Mouse (Mus musculus): ENCODE results near the gene Nxn. TPM values are rescaled to one million over a fixed set of nuclear protein-coding genes. Genes with fewer than 3 reads are reported as not detected.
"Not testable (repeated sequence)": the region's sequence is repeated elsewhere in the genome, so short reads cannot be mapped to it uniquely, and the experiment has no call there.

The Nxn gene
- polyA plus RNA-seq, 2 experiments = 1.9 to 2.1 TPM

DNA sequence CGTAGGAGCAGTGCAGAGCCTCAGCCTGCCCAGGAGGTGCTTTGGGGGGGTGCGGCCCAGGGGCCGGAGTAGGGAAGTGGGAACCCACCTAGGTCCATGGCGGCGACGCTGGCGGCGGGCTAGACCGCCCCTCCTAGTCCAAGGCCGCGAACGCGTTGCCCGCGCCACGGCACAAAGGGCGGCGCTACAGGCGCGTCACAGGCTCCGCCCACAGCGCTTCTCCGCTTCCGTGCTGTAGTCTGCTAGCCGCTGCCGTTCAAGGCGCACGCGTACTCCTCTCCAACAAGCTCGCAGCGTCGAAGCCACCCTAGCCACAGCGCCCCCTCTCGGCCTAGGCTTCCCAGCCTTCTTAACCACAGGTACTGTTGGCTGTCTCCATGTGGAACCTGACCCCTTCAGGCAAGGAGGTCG is 181.5 kb downstream of the Nxn start, which contains the start of the genes Dbil5 and Gemin4:
TSS of gene Dbil5 (plus strand) at position 219 of the 411 bp plus-strand sequence.
TSS of gene Gemin4 (minus strand) at position 275 of the 411 bp plus-strand sequence.
- Histone ChIP-seq H3K4me2 (ENCODE audit: low read depth) (peak within 1 kb of the TSS; percentile 83), H3K9ac (replicated peaks) (peak within 1 kb of the TSS; percentile 81), H3K36me3 (replicated peaks; ENCODE audit: control insufficient read depth, insufficient read depth, low read depth) (peaks cover 9% of the 10 kb centered on the region), H3K9me3 (ENCODE audit: control insufficient read depth, low read length) (no peaks in the 10 kb centered on the region), H3K4me1 (replicated peaks; ENCODE audit: control insufficient read depth in 2 of 2, insufficient read depth in 2 of 2, low read length in 1 of 2) (peaks cover 5 to 15% of the 10 kb centered on the region in 2 experiments; a peak in 3 of 4 replicates), H3K27ac (peak within 1 kb of the TSS; percentile 23), H3K4me3 (ENCODE audit: insufficient read depth in 1 of 2, low read depth in 2 of 2, low read length in 2 of 2) (peak within 1 kb of the TSS; percentile 76 to 83), H3K27me3 (ENCODE audit: control insufficient read depth, insufficient read depth, low read length) (no peaks in the 10 kb centered on the region)
- ATAC-seq (ENCODE audit: insufficient read depth) (peak; percentile 97), DNase-seq (ENCODE audit: low read depth in 3 of 3, low spot score in 3 of 3) (peak; percentile 91 to 94 (median 93))
- TF ChIP-seq EP300 (IDR thresholded peaks at IDR 0.05; ENCODE audit: low read depth) (no peak), CTCF (IDR thresholded peaks at IDR 0.05; ENCODE audit: low read depth) (peak; percentile 99)
- WGBS (ENCODE audit: insufficient replicate concordance) = under 1% methylated on average over 35 of the region's 35 CpGs

DNA sequence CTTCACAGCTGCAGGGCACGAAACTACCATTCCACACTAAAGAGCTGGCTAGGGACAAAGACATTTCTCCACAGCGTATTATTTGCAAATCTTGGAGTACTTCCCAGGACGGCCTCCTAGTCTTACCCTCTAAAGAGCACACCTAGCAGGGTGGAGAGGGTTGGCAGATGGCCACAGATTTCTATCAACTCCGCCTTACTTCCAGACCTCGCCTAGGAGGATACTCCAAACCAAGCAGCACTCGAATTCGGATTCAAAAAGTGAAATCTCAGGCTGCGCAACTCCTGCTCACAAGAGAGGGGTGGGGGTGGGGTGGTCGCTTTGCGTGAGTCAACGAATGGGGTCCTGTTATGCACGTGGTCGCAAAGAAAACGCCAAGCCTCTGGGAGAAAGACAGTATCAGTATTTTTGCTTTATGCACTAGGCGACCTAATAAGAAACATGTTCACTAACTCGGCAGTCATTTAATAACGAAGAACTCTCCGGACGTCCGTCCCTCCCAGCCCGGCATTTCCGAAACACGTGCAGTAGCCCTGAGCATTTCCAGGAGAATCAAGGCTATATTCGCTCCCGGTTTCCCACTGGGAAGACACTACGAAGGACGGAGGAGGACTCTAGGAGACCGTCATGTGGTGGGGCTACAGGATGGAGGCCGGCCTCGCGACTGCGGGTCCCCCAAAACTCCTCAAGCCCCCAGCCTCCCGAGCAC is 182.1 kb downstream of the Nxn start:
- peaks cover 5 to 15% of the 10 kb centered on the region in 2 experiments; a peak in 3 of 4 replicates for H3K4me1 ChIP-seq (replicated peaks; ENCODE audit: control insufficient read depth in 2 of 2, insufficient read depth in 2 of 2, low read length in 1 of 2)
- ATAC-seq (ENCODE audit: insufficient read depth) (peak; percentile 7; the same call in 1 of the 2 replicates), DNase-seq (ENCODE audit: low read depth in 3 of 3, low spot score in 3 of 3) (peak; percentile 17 to 36 (median 18))
- peak overlapping the region; percentile 76 to 83 for H3K4me3 ChIP-seq (ENCODE audit: insufficient read depth in 1 of 2, low read depth in 2 of 2, low read length in 2 of 2)
- 2% methylated on average over 33 of the region's 33 CpGs for WGBS (ENCODE audit: insufficient replicate concordance)
- no peaks in the 10 kb centered on the region for H3K27me3 ChIP-seq (ENCODE audit: control insufficient read depth, insufficient read depth, low read length)
- peak overlapping the region; percentile 81 for H3K9ac ChIP-seq (replicated peaks)
- H3K9me3 ChIP-seq (ENCODE audit: control insufficient read depth, low read length) = no peaks in the 10 kb centered on the region
- peaks cover 11% of the 10 kb centered on the region for H3K36me3 ChIP-seq (replicated peaks; ENCODE audit: control insufficient read depth, insufficient read depth, low read depth)
- TF ChIP-seq CTCF (IDR thresholded peaks at IDR 0.05; ENCODE audit: low read depth) (no peak), EP300 (IDR thresholded peaks at IDR 0.05; ENCODE audit: low read depth) (no peak)
- peak overlapping the region; percentile 83 for H3K4me2 ChIP-seq (ENCODE audit: low read depth)
- H3K27ac ChIP-seq = peak overlapping the region; percentile 23

DNA sequence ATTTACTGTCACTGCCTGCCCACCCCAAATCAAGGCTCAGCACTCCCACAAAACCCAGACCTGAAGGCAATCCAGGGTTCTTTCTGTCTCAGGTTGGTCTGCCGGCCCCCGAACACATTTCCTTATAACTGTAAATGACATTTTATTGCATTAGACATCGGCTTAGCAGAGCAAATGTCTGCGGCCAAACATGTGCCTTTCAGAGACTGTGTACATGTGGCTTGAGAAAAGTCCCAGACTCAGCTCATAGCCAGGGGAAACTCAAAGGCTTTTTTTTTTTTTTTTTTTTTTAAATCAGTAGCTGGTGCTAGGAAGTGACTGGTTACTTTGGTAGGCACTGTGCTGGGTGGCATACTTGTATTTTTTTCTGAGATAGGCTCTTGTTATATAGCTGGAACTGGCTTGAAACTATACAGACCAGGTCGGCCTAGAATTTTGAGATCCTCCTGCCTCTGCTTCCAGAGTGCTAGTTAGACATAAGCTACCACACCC is 182.8 kb downstream of the Nxn start:
- Histone ChIP-seq H3K27ac (no peak overlapping the region), H3K9me3 (ENCODE audit: control insufficient read depth, low read length) (no peaks in the 10 kb centered on the region), H3K9ac (replicated peaks) (no peak overlapping the region), H3K27me3 (ENCODE audit: control insufficient read depth, insufficient read depth, low read length) (no peaks in the 10 kb centered on the region), H3K36me3 (replicated peaks; ENCODE audit: control insufficient read depth, insufficient read depth, low read depth) (peaks cover 11% of the 10 kb centered on the region), H3K4me3 (ENCODE audit: insufficient read depth in 1 of 2, low read depth in 2 of 2, low read length in 2 of 2) (peak overlapping the region; percentile 76 to 83), H3K4me2 (ENCODE audit: low read depth) (peak overlapping the region; percentile 83), H3K4me1 (replicated peaks; ENCODE audit: control insufficient read depth in 2 of 2, insufficient read depth in 2 of 2, low read length in 1 of 2) (peaks cover 5 to 15% of the 10 kb centered on the region in 2 experiments; a peak in 3 of 4 replicates)
- no peak for TF ChIP-seq EP300 (IDR thresholded peaks at IDR 0.05; ENCODE audit: low read depth)
- no peak for TF ChIP-seq CTCF (IDR thresholded peaks at IDR 0.05; ENCODE audit: low read depth)
- DNase-seq (ENCODE audit: low read depth in 3 of 3, low spot score in 3 of 3) (no peak), ATAC-seq (ENCODE audit: insufficient read depth) (no peak)
- 85% methylated on average over 5 of the region's 5 CpGs for WGBS (ENCODE audit: insufficient replicate concordance)

DNA sequence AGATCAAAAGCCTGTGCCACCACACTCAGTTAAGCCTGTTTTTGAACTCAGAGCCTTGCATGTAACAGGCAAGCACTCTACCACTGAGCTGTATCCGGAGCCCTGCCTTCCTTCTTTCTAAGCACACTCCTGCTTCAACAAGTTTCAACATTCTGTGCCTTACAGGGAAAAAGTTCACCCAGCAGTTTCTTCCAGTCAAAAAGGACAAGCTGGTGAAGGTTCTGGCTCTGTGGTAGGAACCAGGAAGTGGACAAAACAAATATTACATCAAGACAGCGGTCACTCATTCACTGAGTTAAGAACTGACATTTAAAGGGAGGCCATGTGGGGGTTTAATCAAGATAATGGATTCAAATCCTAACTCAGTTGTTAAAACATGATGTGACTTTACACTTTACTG is 183.9 kb downstream of the Nxn start:
- no peak overlapping the region for H3K27ac ChIP-seq
- H3K4me3 ChIP-seq (ENCODE audit: insufficient read depth in 1 of 2, low read depth in 2 of 2, low read length in 2 of 2) = no peak overlapping the region
- no peak overlapping the region; the same call in 1 of the 2 replicates for H3K9ac ChIP-seq (replicated peaks)
- H3K4me1 ChIP-seq (replicated peaks; ENCODE audit: control insufficient read depth in 2 of 2, insufficient read depth in 2 of 2, low read length in 1 of 2) = peaks cover 5 to 15% of the 10 kb centered on the region in 2 experiments; a peak in 3 of 4 replicates
- TF ChIP-seq EP300 (IDR thresholded peaks at IDR 0.05; ENCODE audit: low read depth) (no peak), CTCF (IDR thresholded peaks at IDR 0.05; ENCODE audit: low read depth) (no peak)
- 84% methylated on average over 2 of the region's 2 CpGs for WGBS (ENCODE audit: insufficient replicate concordance)
- DNase-seq (ENCODE audit: low read depth in 3 of 3, low spot score in 3 of 3) (no peak), ATAC-seq (ENCODE audit: insufficient read depth) (no peak)
- H3K9me3 ChIP-seq (ENCODE audit: control insufficient read depth, low read length) = no peaks in the 10 kb centered on the region
- H3K27me3 ChIP-seq (ENCODE audit: control insufficient read depth, insufficient read depth, low read length) = no peaks in the 10 kb centered on the region
- H3K4me2 ChIP-seq (ENCODE audit: low read depth) = no peak overlapping the region
- peaks cover 11% of the 10 kb centered on the region for H3K36me3 ChIP-seq (replicated peaks; ENCODE audit: control insufficient read depth, insufficient read depth, low read depth)

- TF ChIP-seq CTCF (IDR thresholded peaks at IDR 0.05; ENCODE audit: low read depth) (no peak), EP300 (IDR thresholded peaks at IDR 0.05; ENCODE audit: low read depth) (no peak)
- no peak overlapping the region for H3K9ac ChIP-seq (replicated peaks)
- 79% methylated on average over 5 of the region's 5 CpGs for WGBS (ENCODE audit: insufficient replicate concordance)
- no peak overlapping the region for H3K27ac ChIP-seq
- H3K4me3 ChIP-seq (ENCODE audit: insufficient read depth in 1 of 2, low read depth in 2 of 2, low read length in 2 of 2) = no peak overlapping the region
- ATAC-seq (ENCODE audit: insufficient read depth) (no peak), DNase-seq (ENCODE audit: low read depth in 3 of 3, low spot score in 3 of 3) (no peak)
- no peaks in the 10 kb centered on the region for H3K9me3 ChIP-seq (ENCODE audit: control insufficient read depth, low read length)
- peaks cover 11% of the 10 kb centered on the region for H3K36me3 ChIP-seq (replicated peaks; ENCODE audit: control insufficient read depth, insufficient read depth, low read depth)
- no peaks in the 10 kb centered on the region for H3K27me3 ChIP-seq (ENCODE audit: control insufficient read depth, insufficient read depth, low read length)
- H3K4me2 ChIP-seq (ENCODE audit: low read depth) = no peak overlapping the region
- H3K4me1 ChIP-seq (replicated peaks; ENCODE audit: control insufficient read depth in 2 of 2, insufficient read depth in 2 of 2, low read length in 1 of 2) = peaks cover 5 to 15% of the 10 kb centered on the region in 2 experiments; a peak in 3 of 4 replicates
Measured at GRCm38 (mm10) chr11:76213841-76214240, 185.1 kb downstream of the Nxn start.

GRCm38 (mm10) chr11:76211595-76211994 is 187.3 kb downstream of the Nxn start:
- DNase-seq (ENCODE audit: low read depth in 3 of 3, low spot score in 3 of 3); H3K27ac ChIP-seq; H3K4me2 ChIP-seq (ENCODE audit: low read depth); H3K4me3 ChIP-seq (ENCODE audit: insufficient read depth in 1 of 2, low read depth in 2 of 2, low read length in 2 of 2); H3K4me1 ChIP-seq (replicated peaks; ENCODE audit: control insufficient read depth in 2 of 2, insufficient read depth in 2 of 2, low read length in 1 of 2); H3K9ac ChIP-seq (replicated peaks); ATAC-seq (ENCODE audit: insufficient read depth); H3K9me3 ChIP-seq (ENCODE audit: control insufficient read depth, low read length); H3K27me3 ChIP-seq (ENCODE audit: control insufficient read depth, insufficient read depth, low read length): not testable (repeated sequence)
- peaks cover 11% of the 10 kb centered on the region for H3K36me3 ChIP-seq (replicated peaks; ENCODE audit: control insufficient read depth, insufficient read depth, low read depth)
- WGBS (ENCODE audit: insufficient replicate concordance) = 79% methylated on average over 2 of the region's 6 CpGs

All from liver, embryonic 14.5 days (tissue).